Mouse (Mus musculus): Measurements from ENCODE around the gene Pkp2.
"Not testable (repeated sequence)": the region's sequence is repeated elsewhere in the genome, so short reads cannot be mapped to it uniquely, and the experiment has no call there.

Pkp2 gene

GRCm38 (mm10) chr16:16213079-16213760 is at the start of gene Pkp2:
Gene Pkp2, plus strand, starts transcription at chr16:16213318.
- in situ Hi-C loops (cut with MboI, MseI): loop anchor here in 1 of 2 experiments (5.0 to 10.0 kb wide), 2 partner anchors 66 to 992 kb away; partner anchors contain the start of genes Rimbp3 and Ube2l3

DNA sequence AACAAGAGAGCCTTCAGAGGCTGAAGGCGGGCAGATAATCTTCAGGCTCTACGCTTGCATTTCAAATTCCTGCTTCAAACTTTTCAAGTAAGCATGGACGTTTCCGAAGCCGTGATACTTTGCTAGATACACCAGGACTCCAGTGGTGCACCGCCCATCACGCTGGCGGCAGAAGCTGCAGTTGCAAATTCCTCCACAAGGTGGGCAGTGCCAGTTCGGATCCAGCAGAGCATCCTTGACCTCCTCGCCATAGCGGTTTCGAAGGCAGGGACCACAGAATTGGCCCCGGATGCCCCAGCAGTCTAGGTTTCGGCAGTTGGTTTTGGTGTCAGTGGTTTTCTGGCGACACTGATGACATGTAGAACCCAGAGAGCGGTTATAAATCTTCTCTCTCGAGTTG is 15.7 kb upstream of the Pkp2 start:
- in situ Hi-C loops (cut with MboI, MseI): no loop called here

DNA sequence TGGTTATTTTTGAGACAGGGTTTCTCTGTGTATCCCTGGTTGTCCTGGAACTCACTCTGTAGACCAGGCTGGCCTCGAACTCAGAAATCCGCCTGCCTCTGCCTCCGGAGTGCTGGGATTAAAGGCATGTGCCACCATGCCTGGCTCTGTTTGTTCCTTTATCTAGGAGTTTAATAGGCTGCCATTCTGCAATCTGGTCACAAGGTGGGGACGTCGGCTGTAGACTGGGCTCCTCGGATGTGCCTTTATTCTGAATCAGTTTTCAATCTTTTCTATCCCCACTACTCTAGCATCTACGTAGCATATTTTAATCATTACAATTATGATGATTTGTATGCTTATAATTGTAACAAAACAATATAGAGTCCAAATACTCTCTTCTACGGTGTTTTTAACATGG is 11.1 kb upstream of the Pkp2 start:
- in situ Hi-C loops (cut with MboI, MseI): loop anchor here in 1 of 2 experiments (5.0 kb wide), 1 partner anchor 100 kb away; the partner anchor contains the start of gene Yars2

DNA sequence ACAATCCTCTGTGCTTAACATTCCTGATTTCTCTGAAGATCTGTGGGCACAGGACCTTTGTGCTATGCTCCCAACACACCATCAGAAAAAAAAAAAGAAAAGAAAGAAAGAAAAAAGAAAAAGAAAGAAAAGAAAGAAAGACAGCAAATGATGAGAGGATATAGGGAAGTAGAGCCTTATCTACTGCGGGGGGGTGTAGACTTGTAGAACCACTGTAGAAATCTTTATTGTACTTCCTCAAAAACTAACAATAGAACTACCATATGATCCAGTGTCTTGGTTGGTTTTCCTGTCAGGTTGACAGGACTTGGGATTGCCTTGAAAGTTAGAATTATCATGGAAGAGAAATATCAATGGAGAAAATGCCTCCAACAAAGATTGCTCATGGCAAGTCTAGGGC is 8.5 kb upstream of the Pkp2 start:
- in situ Hi-C loops (cut with MboI, MseI): loop anchor here (5.0 kb wide), 3 partner anchors 98 to 388 kb away; partner anchors contain the start of gene Yars2 (in 1 of the 2)

- in situ Hi-C loops (cut with MboI, MseI): loop anchor here in 1 of 2 experiments (5.0 to 10.0 kb wide), 2 partner anchors 65 to 992 kb away; partner anchors contain the start of genes Rimbp3 and Ube2l3
These were observed 417 bp upstream of the Pkp2 start for GRCm38 (mm10) chr16:16212723-16213078.

- in situ Hi-C loops (cut with MboI, MseI): loop anchor here in 1 of 2 experiments (5.0 to 10.0 kb wide), 2 partner anchors 67 to 991 kb away; partner anchors contain the start of genes Rimbp3 and Ube2l3
These were observed 715 bp downstream of the Pkp2 start for GRCm38 (mm10) chr16:16213761-16214305.

DNA sequence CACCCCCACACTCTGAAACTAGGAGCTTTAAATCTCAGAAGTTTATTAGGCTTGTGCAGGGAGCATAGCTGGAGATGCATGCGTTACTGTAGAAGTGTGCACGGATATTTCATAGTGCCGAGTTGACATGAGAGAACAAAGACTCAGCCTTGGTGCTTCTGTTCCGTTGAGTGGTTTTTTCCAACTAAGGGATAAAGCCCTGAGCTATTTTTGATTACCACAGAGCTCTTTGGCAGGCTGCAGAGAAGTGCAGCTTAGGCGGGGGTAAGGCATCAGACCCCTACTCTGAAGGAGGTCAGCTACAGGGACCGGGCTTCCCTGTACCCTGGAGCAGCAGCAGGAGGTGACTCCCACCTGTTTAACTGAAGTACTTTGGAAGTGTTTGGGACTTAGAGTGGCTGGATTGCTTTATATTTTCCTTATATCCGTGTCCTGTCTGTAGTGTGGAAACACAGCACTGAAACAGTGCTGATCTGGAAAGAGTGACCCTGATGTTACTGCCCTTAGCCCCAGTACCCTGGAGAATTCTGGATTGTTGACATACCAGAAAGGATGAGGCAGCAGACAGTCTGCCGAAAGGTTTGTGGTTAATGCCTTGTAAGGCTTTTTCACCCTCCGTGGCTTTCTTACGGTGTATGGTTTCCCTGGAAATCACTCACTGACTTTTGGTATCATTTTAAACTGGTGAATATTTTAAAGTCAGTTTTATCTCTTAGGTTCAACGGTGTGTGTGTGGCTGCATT is 2.7 kb downstream of the Pkp2 start:
- in situ Hi-C loops (cut with MboI, MseI): loop anchor here in 1 of 2 experiments (10.0 kb wide), 1 partner anchor 989 kb away; the partner anchor contains the start of genes Rimbp3 and Ube2l3

- in situ Hi-C loops (cut with MboI, MseI): loop anchor here in 1 of 2 experiments (10.0 kb wide), 1 partner anchor 988 kb away; the partner anchor contains the start of genes Rimbp3 and Ube2l3
These were observed 3.8 kb downstream of the Pkp2 start for GRCm38 (mm10) chr16:16216934-16217333.

- in situ Hi-C loops (cut with MboI, MseI): loop anchor here in 1 of 2 experiments (10.0 kb wide), 1 partner anchor 985 kb away; the partner anchor contains the start of genes Rimbp3 and Ube2l3
These were observed 6.7 kb downstream of the Pkp2 start for GRCm38 (mm10) chr16:16219835-16220234.

GRCm38 (mm10) chr16:16222651-16223050 is 9.5 kb downstream of the Pkp2 start:
- in situ Hi-C loops (cut with MboI, MseI): no loop called here

DNA sequence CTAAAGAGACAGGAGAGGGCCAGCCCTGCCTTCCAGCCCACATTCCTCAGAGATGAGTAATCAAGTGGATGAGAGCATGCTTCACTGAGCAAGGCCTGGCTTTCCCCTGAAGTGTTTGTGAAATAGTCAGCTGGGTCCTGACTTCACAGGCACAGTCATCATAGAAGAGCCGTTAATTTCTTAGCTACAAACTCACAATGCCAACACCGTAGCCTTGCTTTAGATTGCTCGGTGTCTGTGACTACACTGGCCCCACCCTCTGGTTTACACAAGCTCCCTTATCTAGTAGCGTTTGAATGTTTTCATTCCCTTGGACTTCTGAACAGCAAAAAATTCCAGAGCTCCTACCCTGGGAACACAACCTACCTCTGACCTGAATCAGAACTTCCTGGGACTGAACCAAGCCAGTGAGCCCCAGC is 11.4 kb downstream of the Pkp2 start:
- in situ Hi-C loops (cut with MboI, MseI): no loop called here

GRCm38 (mm10) chr16:16225828-16226227 is 12.7 kb downstream of the Pkp2 start:
- in situ Hi-C loops (cut with MboI, MseI): no loop called here

DNA sequence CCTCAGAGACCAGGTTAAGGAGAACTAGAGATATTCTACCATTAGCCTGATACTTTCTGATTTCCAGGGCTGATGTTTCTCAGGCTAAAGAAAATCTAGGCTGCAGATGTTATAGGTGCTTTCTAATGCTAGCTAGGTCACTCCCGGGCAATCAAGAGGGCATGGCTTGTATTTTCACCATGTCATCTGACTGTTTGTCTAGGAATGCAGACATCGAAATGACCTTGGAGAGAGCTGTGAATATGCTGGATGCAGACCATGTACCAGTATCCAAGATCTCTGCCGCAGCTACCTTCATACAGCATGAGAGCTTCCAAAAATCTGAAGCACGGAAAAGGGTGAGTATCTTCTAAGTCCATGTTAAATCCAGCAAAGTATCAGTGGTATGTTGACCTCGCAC is 17.3 kb downstream of the Pkp2 start:
- in situ Hi-C loops (cut with MboI, MseI): no loop called here

- in situ Hi-C loops (cut with MboI, MseI): no loop called here
These were observed 20.8 kb downstream of the Pkp2 start for GRCm38 (mm10) chr16:16233919-16234318.

GRCm38 (mm10) chr16:16236681-16237080 is 23.6 kb downstream of the Pkp2 start:
- in situ Hi-C loops (cut with MboI, MseI): not testable (repeated sequence)

DNA sequence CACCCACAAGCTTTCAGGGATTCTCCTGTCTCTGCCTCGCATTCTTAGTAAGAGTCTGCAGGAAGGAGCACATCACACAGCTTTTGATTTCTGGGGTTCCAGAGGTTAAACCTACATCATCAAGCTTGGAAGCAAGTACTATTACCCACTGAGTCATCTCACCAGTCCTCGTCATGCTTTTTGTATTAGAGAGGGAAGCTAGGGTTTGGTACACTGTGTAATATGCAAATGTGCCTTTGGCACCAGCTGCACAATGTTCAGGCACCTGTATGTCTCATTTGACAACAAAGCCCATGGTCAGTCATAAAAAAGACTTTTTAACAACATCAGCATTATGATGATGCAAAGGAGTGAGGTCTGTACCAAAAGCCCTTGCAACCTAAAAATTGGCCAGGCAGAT is 25.2 kb downstream of the Pkp2 start:
- in situ Hi-C loops (cut with MboI, MseI): no loop called here

DNA sequence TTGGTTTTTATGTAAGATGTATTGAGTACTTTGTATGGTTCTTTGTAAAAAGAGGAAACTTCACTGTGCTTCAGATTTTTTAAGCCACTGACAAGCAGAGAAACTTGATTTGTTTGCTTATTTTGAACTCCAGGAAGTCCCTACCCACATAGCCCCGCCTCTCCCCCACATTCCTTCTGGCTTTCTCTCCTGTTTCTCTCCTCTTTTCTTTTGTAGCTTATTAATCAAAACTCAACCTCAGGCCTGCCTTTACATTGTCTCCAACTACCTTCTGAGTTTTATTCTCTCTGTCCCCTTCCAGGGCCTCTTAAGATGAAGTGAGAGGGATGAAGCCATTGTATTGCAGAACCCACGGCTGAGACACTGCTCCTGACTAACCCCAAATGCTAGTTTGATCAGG is 31.6 kb downstream of the Pkp2 start:
- in situ Hi-C loops (cut with MboI, MseI): no loop called here

DNA sequence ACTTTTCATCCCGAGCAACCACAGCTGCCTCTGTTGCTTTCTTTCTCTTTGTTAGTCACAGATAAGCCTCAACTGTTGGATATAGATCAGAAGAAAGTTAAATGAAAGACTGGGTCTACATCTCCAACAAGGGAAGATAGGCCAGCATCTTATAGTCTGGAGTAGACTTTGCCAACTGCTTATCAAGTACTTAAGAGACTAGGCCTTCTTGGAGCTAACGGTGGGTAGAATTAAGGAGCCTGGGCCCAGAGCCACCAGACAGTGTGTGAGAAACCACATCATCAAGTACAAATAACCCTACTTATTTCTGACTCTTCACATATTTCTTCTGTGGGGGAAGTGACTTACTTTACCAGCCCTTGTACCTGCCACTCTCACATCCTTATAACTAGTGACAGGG is 37.4 kb downstream of the Pkp2 start:
- in situ Hi-C loops (cut with MboI, MseI): no loop called here

- in situ Hi-C loops (cut with MboI, MseI): no loop called here
These were observed 40.4 kb downstream of the Pkp2 start for GRCm38 (mm10) chr16:16253326-16254074.

DNA sequence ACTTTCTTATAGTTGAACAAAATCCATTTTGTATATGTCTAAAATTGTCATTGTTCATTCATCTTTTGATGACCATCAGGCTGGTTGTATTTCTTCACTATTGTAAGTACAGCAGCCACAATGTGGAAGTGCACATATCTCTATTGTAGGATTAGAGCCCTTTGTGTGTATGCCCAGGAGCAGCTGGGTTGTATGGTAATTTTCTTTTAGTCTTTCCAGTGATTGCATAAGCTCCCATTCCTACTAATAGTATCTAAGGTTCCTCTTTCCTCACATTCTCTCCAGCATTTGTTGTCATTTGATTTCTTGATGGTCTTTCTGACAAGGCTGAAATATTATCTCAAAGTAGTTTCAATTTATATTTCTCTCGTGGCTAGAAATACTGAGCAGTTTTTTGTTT is 42.1 kb downstream of the Pkp2 start:
- in situ Hi-C loops (cut with MboI, MseI): no loop called here

- in situ Hi-C loops (cut with MboI, MseI): no loop called here
These were observed 42.8 kb downstream of the Pkp2 start for GRCm38 (mm10) chr16:16255874-16256273.

Data from T-helper 17 cell (primary cell).